Mouse (Mus musculus): Measurements from ENCODE around the gene Vmn1r184. TPM values are rescaled to one million over a fixed set of nuclear protein-coding genes. Genes with fewer than 3 reads are reported as not detected.
"Not testable (repeated sequence)": the region's sequence is repeated elsewhere in the genome, so short reads cannot be mapped to it uniquely, and the experiment has no call there.

The Vmn1r184 gene
- total RNA-seq (2018; cell fraction: chromatin; rRNA removed): not detected
- total RNA-seq (2018; cell fraction: cytosol; rRNA removed): not detected
- total RNA-seq (2018; cell fraction: nucleus; rRNA removed): not detected
- not detected in 3 replicates for polyA plus RNA-seq (2018)

GRCm38 (mm10) chr7:26260034-26260433 is at the start of gene Vmn1r184:
Gene Vmn1r184 (plus strand): TSS chr7:26260334.
- H3K4me3 ChIP-seq (ENCODE audit: inconsistent target); H3K27ac ChIP-seq; H3K79me2 ChIP-seq (ENCODE audit: inconsistent target); H3K36me3 ChIP-seq (ENCODE audit: inconsistent target): not testable (repeated sequence)
- 58% methylated on average over 1 of the region's 1 CpGs for WGBS (ENCODE audit: missing documents)

- not testable (repeated sequence) for H3K4me3 ChIP-seq (ENCODE audit: inconsistent target); H3K79me2 ChIP-seq (ENCODE audit: inconsistent target); H3K27ac ChIP-seq; H3K36me3 ChIP-seq (ENCODE audit: inconsistent target)
- WGBS (ENCODE audit: missing documents): 97% methylated on average over 4 of the region's 8 CpGs
These were observed 43.5 kb downstream of the Vmn1r184 start for GRCm38 (mm10) chr7:26303429-26304166.

GRCm38 (mm10) chr7:26306926-26307325 is 46.8 kb downstream of the Vmn1r184 start, which contains the start of gene Cyp2a4:
Gene Cyp2a4 (plus strand): TSS chr7:26307169.
- WGBS (ENCODE audit: missing documents): 69% methylated on average over 1 of the region's 2 CpGs
- H3K79me2 ChIP-seq (ENCODE audit: inconsistent target); H3K27ac ChIP-seq; H3K4me3 ChIP-seq (ENCODE audit: inconsistent target); H3K36me3 ChIP-seq (ENCODE audit: inconsistent target): not testable (repeated sequence)

- H3K79me2 ChIP-seq (ENCODE audit: inconsistent target); H3K27ac ChIP-seq; H3K4me3 ChIP-seq (ENCODE audit: inconsistent target); H3K36me3 ChIP-seq (ENCODE audit: inconsistent target): not testable (repeated sequence)
- WGBS (ENCODE audit: missing documents): 96% methylated on average over 4 of the region's 4 CpGs
These were observed 51.7 kb downstream of the Vmn1r184 start for GRCm38 (mm10) chr7:26311786-26312185.

GRCm38 (mm10) chr7:26315194-26315593 is 55.1 kb downstream of the Vmn1r184 start:
- H3K36me3 ChIP-seq (ENCODE audit: inconsistent target); H3K27ac ChIP-seq; H3K4me3 ChIP-seq (ENCODE audit: inconsistent target); H3K79me2 ChIP-seq (ENCODE audit: inconsistent target): not testable (repeated sequence)
- WGBS (ENCODE audit: missing documents): 86% methylated on average over 1 of the region's 2 CpGs

GRCm38 (mm10) chr7:26315809-26316208 is 55.7 kb downstream of the Vmn1r184 start:
- not testable (repeated sequence) for H3K4me3 ChIP-seq (ENCODE audit: inconsistent target); H3K27ac ChIP-seq; H3K36me3 ChIP-seq (ENCODE audit: inconsistent target); H3K79me2 ChIP-seq (ENCODE audit: inconsistent target)
- 86% methylated on average over 3 of the region's 4 CpGs for WGBS (ENCODE audit: missing documents)

Other genes with a start within 250 kb of the Vmn1r184 start
- gene Cyp2b13, start 198.8 kb upstream of the Vmn1r184 start, polyA plus RNA-seq (2018): not detected in 3 replicates
- not detected in 3 replicates for gene Cyp2b9, start 86.9 kb upstream of the Vmn1r184 start, polyA plus RNA-seq (2018)
- not detected in 3 replicates for gene Cyp2a4, start 46.8 kb downstream of the Vmn1r184 start, polyA plus RNA-seq (2018)
- not detected in 3 replicates for gene Nlrp9c, start 143.4 kb downstream of the Vmn1r184 start, polyA plus RNA-seq (2018)
- not detected in 3 replicates for gene Nlrp4a, start 174.8 kb downstream of the Vmn1r184 start, polyA plus RNA-seq (2018)

Measured in macrophage (primary cell).